10 mouse cellular contexts compared by ENCODE assay signal in genomic region chr2:140237245-140237644, GRCm38 (mm10).
DNase-seq lines count a peak whose midpoint lies in the region; ATAC-seq and TF ChIP-seq lines count a peak whose summit lies in the region.
"Had no signal": no experiment of that assay in that cellular context is flagged by ENCODE, and none has a peak within 500 bp of the region (broad histone marks: within the 10 kb centered on the region; RNA-seq: fewer than 3 reads in every experiment).

No protein-coding gene starts in this region.

- H3K4me1 ChIP-seq in heart, embryonic 14.5 days (ENCODE audit: control insufficient read depth in 2 of 2, insufficient read depth in 2 of 2, low read length in 2 of 2), result peaks cover 0 to 2% of the 10 kb centered on the region in 2 experiments; a peak in 1 of 4 replicates
- no peaks in the 10 kb centered on the region for H3K4me1 ChIP-seq in hindbrain, embryonic 15.5 days (replicated peaks)
- no peaks in the 10 kb centered on the region for H3K4me1 ChIP-seq in intestine, postnatal 0 days (replicated peaks; ENCODE audit: control insufficient read depth, insufficient read depth, low read length)

- ATAC-seq in heart, embryonic 14.5 days (ENCODE audit: insufficient number of reproducible peaks, insufficient read depth, low FRiP score, low read depth), result no peak
- ATAC-seq in hindbrain, embryonic 15.5 days (ENCODE audit: low FRiP score, low read depth), result peak; percentile 79; the same call in 1 of the 2 replicates
- ATAC-seq in intestine, postnatal 0 days, result no peak
- ATAC-seq: liver, postnatal 0 days had no signal

- H3K36me3 ChIP-seq in heart, embryonic 14.5 days (ENCODE audit: control insufficient read depth, insufficient read depth, low read length), result no peaks in the 10 kb centered on the region
- no peaks in the 10 kb centered on the region for H3K36me3 ChIP-seq in hindbrain, embryonic 15.5 days
- no peaks in the 10 kb centered on the region for H3K36me3 ChIP-seq in intestine, postnatal 0 days (ENCODE audit: control insufficient read depth, insufficient read depth)

- no peaks in the 10 kb centered on the region for H3K9me3 ChIP-seq in heart, embryonic 14.5 days (ENCODE audit: control insufficient read depth, low read length)
- H3K9me3 ChIP-seq in hindbrain, embryonic 15.5 days, result no peaks in the 10 kb centered on the region
- H3K9me3 ChIP-seq in intestine, postnatal 0 days (ENCODE audit: control insufficient read depth), result no peaks in the 10 kb centered on the region

- H3K27ac ChIP-seq in heart, embryonic 14.5 days (replicated peaks in 1 of 2; ENCODE audit: control insufficient read depth in 1 of 2, insufficient read depth in 1 of 2, low read depth in 2 of 2, low read length in 2 of 2), result no peak overlapping the region
- no peak overlapping the region for H3K27ac ChIP-seq in hindbrain, embryonic 15.5 days (replicated peaks)
- H3K27ac ChIP-seq in intestine, postnatal 0 days (ENCODE audit: low read depth, low read length), result no peak overlapping the region

- no peaks in the 10 kb centered on the region for H3K27me3 ChIP-seq in heart, embryonic 14.5 days (ENCODE audit: control insufficient read depth, insufficient read depth, low read length)
- H3K27me3 ChIP-seq in hindbrain, embryonic 15.5 days, result no peaks in the 10 kb centered on the region
- H3K27me3 ChIP-seq in intestine, postnatal 0 days (replicated peaks; ENCODE audit: control insufficient read depth, insufficient read depth, low read length), result no peaks in the 10 kb centered on the region

- no peak for TF ChIP-seq CTCF in intestine, postnatal 0 days (IDR thresholded peaks at IDR 0.05; ENCODE audit: low read depth)

- intact Hi-C loops in heart, postnatal 36 days (cut with DNase I), result no loop called here

- no peak overlapping the region for H3K9ac ChIP-seq in heart, embryonic 14.5 days (ENCODE audit: low read length)
- no peak overlapping the region for H3K9ac ChIP-seq in hindbrain, embryonic 15.5 days
- no peak overlapping the region for H3K9ac ChIP-seq in intestine, postnatal 0 days (ENCODE audit: low read depth, low read length)
- H3K9ac ChIP-seq: liver, postnatal 0 days had no signal

- no peak for DNase-seq in heart, postnatal 36 days
- peak; percentile 9 for DNase-seq in right cerebral cortex, adult 18-20 months
- DNase-seq in right cerebral cortex, postnatal 10 days (ENCODE audit: low spot score in 2 of 2), result no peak
- no peak for DNase-seq in urinary bladder, postnatal 10 days (ENCODE audit: low spot score)
- no peak for DNase-seq in urinary bladder, adult 18-20 months (ENCODE audit: low spot score in 2 of 2)
- DNase-seq: cerebellum, adult 9-10 months; liver, postnatal 0 days had no signal

- 49% methylated on average over 6 of the region's 6 CpGs for WGBS in heart, embryonic 14.5 days
- WGBS in hindbrain, embryonic 15.5 days, result 53% methylated on average over 6 of the region's 6 CpGs
- WGBS in intestine, postnatal 0 days, result 55% methylated on average over 6 of the region's 6 CpGs

- no peak overlapping the region for H3K4me3 ChIP-seq in heart, embryonic 14.5 days (ENCODE audit: control insufficient read depth in 1 of 2, insufficient read depth in 1 of 2, low read depth in 1 of 2, low read length in 2 of 2)
- H3K4me3 ChIP-seq in hindbrain, embryonic 15.5 days, result no peak overlapping the region
- no peak overlapping the region for H3K4me3 ChIP-seq in intestine, postnatal 0 days (ENCODE audit: low read depth, low read length)

- 0 out of 2 replicates have a peak overlapping the region, but pooled peaks have one; percentile 14 for H3K4me2 ChIP-seq in heart, embryonic 14.5 days (ENCODE audit: low read length)
- H3K4me2 ChIP-seq in hindbrain, embryonic 15.5 days, result 0 out of 2 replicates have a peak overlapping the region, but pooled peaks have one; percentile 1
- no peak overlapping the region for H3K4me2 ChIP-seq in intestine, postnatal 0 days (replicated peaks; ENCODE audit: low read depth)
